Mouse (Mus musculus) T-helper 2 cell (primary cell): Measurements from ENCODE around the gene Eif4b.

Experiments
- in situ Hi-C: fragments of 300-600 bp; cut with MboI, MseI; formaldehyde crosslinking; loops from one replicate; pipeline ENCODE4 v1.15.1; 2025; ENCODE audit warnings: high pct_unique_total_duplicates

The Eif4b gene

DNA sequence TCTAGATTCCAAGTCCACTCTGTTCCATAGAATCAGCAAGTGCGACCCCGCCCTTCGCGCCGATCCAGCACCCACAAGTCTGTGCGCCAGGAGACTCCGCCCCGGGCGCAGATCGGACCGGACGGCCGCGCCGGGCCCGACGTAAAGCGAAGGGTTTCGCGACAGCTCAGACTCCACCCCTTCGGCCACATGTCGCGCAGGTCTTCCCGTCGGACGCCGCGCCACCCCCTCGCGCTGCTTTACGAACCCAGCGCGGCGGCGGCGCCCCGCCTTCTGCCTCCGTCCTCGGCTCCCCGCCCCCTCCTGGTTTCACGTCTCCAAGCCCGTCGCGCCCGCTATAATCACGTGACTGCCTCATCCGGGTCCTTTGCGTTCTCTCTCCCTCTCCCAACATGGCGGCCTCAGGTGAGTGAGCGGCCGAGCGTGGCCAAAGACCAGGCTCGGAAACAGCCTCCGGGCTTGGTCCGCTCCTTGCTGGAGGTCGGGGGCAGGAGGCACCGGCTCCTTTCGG, at the start of gene Eif4b:
Gene Eif4b (plus strand): TSS at position 215 of the 511 bp plus-strand sequence.
- in situ Hi-C loops, result no loop called here

DNA sequence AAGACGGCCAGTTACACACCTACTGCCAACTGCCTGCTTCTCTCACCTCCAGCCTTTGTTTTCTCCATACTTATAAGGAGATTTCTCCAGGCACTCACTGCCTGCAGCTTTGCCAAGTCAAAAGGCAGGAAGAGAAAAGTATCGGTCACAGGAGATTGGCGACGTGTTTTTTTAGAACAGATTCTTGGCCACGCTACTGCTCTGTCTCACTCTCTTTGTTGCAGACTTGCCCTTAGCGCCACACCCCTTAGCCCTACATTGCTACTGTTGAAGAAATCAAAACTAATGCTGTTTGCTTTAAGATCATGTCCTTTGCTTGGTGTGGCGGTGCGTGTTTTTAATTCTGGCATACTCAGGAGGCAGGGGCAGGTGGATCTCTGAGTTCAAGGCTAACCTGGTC, 49.7 kb upstream of the Eif4b start:
- in situ Hi-C loops, result no loop called here

DNA sequence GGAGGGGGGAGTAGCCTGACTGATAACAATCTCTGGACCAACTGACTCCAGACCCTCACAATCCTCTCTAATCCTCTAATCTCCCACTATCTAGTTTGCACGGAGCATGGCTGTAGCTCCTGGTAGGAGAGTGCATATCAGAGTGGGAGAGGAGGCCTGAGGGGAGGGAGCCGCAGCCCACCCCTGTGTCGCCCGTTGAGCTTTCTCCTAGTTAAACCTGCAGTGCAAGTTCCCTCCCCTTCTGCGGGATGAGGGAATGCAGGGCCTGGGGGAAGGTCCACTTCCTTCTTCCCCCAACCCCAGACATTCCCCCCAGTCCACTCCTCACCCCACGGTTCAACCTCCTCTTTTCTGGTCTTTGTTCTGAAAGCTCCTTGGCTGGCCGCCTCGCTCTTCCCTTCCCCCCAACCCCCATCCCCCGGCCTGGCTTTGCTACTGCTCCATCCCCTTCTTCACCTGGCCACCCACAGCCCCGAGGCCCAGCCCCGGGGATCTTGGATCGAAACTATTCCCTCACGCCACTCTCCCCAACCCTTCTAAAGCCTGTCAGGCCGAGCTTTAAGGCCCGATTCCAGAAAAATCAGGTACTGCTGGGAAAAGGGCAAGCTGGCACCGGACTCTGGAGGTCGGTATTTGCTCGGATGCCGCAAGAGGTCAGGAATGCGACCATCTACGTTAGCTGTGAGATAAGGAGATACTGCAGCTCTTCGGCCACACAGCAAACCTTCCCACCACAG, 48.3 kb upstream of the Eif4b start:
- in situ Hi-C loops, result no loop called here

DNA sequence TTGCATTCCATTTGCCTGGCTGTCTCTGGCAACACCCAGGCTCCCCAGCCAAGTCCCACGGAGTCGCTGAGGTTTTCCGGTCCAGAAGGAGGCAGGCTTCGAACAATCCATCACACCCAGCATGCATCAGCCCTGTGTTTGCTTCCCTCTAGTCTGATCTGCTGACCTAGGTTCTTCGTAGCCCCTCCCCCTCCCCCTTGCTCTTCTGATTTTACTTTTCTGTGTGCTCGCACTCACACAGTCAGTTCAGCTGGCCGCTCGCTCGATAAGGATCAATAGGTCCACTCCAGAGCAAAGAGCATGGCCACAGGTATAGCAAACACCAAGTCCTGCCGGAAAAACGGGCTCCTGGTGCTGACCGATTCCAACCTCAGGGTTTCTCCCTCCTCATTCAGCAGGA, 47.1 kb upstream of the Eif4b start:
- in situ Hi-C loops, result no loop called here

DNA sequence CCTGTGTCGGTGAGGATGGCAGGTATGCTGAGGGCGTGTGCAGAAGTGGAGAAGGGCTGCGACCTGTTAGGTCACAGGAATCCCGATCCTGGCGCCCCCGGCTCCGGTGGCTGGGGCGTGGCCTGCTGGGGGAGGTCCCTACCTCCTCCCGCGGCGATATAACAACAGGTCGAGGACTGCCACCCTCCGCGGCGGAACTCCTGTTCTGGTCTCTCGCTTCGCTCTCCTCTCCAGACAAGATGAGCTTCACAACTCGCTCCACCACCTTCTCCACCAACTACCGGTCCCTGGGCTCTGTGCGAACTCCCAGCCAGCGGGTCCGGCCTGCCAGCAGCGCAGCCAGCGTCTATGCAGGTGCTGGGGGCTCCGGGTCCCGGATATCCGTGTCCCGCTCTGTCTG, 45.5 kb upstream of the Eif4b start, which contains the start of gene Krt18:
Gene Krt18 (plus strand): TSS at position 141 of the 400 bp plus-strand sequence.
- in situ Hi-C loops, result no loop called here

DNA sequence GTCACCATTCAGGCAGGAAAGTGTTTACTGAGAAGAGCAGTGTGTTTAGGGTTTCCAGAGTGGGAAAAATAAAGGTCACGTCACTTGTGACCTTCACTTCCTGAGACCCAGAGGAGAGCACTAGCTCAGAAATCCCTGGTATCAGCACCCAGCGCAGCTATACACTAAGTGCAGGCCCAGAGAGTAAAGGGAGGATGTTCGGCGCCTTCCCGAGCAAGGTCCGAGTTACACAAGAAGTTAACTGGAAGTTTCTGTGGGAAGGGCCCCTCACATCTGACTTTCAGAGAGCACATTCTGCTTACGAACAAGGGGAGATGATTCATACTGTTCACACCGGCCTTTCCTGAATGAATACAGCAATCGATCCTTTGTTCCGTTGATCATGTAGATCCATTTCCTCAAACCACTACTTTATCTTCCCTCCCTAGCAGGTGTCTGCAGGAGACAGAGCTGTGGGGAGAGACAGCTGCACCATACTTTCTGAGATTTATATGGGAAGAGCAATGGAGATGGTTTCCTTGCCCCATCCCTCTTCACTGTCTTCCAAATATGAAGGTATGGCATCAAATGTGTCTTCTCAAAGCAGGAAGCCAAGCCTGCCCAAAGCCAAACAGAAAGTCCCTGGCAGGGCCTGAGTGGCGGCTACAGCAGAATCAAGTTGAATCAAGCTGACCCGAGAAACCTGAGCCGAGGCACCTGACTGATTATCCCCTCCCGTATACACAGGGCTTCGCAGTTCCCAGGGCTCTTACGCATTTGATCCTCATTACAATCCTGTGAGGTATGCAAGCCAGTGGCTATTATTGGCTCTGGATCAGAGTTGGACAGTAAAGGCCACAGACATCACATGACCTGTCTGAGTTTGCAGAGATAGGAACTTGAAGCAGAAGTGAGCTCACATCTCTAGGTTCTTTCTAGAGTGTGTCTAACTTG, 39.2 kb upstream of the Eif4b start:
- in situ Hi-C loops, result no loop called here

DNA sequence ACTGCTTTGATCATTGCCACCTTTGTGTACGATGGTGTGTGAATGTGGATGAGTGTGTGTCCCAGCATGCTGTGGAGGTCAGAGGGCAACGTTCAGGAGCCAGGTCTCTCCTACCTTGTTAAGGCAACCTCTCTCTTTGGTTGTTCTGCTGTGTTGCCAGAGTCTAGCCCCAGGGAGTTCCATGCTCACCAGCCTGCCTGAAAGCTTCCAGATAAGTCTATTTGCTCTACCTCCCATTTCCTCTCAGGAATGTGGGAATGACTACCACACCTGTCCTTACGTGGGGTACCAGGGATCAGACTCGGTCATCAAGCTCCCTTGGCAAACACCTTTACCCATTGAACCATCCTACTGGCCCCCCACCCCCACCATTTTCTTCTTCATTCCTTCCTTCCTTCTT, 33.3 kb upstream of the Eif4b start:
- in situ Hi-C loops, result no loop called here

DNA sequence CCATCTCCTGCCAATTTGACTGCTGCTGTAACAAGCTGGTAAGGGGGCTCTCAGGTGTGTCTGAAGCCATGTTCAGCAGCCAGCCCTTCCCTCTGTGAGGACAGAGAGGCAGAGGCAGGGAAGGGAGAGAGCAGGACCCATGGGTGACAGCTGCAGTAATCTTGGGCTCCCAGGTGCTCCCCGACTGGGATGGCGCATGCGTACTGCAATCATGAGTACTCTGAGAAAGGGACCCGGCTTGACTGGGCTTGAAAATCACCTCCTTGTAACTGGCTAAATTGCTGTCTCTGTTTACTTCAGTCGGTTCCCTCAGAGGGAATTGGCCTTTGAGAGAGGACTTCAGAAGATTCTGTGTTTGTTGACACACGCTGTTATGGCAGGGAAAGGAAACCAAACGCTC, 31.6 kb upstream of the Eif4b start:
- in situ Hi-C loops, result no loop called here

DNA sequence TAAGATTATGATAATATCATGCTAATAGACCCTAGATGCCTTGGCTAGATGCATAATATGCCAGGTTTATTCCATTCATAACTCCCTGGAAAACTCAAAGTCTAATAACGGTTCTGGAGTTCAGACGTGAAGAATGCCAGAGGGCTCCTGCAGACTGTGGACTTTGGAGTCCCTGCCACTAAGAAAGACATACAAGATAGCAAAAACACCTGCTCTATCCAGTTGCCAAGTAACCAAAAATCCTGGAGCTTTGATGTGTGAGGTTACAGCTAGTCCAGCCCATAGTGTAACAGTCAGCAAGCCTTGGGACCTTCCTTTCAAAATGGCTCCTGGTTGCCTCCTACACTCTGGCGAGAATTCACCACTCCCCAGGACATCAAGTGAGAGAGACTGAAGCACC, 28.8 kb upstream of the Eif4b start:
- in situ Hi-C loops, result no loop called here

DNA sequence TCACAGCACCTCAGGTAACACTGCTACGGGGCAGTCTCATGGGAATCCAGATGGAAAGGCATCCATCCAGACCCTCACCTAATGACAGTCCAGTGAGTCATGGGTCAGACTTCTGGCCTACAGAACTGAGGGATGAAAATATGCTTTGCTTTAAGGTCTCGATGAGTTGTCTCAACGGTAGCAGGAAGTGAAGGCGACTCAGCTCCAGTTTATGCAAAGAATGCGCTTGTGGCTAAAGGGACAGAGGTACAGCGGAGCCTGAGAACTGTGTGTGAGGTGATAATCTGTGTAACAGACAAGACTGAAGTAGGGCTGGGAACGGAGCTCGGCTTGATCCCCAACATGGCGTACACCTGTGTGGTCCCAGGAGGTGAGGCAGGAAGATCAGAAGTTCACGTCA, 27.9 kb upstream of the Eif4b start:
- in situ Hi-C loops, result no loop called here

DNA sequence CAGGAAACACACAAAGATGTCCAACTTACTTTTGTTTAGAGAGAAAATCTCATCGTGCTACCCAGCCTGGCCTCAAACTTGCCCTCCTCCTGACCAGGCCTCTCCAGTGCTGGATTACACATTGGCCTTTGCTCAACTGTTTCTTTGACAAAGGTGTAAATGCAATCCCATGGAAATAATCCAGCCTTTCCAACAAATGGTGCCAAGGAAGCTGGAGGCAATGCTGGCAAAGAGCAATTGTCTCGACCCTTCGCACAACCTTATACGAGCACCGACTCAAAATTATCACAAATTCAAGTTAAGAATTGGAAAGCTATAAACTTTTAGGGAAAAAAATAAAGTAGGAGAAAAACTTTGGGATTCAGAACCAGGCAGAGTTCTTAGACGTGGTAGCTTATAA, 25.6 kb upstream of the Eif4b start:
- in situ Hi-C loops, result no loop called here

DNA sequence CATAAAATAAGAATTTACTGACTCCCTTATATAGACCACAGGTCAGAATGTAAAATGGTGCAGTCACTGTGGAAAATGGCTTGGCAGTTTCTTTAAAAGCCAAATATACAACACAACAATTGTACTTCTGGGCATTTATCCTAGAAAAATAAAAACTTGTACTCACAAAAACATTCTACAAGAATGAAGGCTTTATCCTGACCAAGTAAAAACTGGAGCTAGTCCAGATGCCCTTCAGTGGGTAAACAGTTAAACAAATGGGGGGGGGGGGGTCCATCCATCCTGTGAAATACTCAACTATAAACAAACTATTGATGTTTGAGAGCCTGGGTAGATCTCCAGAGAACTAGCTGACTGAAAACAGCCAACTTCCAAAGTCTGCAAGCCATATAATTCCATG, 23.7 kb upstream of the Eif4b start:
- in situ Hi-C loops, result no loop called here

DNA sequence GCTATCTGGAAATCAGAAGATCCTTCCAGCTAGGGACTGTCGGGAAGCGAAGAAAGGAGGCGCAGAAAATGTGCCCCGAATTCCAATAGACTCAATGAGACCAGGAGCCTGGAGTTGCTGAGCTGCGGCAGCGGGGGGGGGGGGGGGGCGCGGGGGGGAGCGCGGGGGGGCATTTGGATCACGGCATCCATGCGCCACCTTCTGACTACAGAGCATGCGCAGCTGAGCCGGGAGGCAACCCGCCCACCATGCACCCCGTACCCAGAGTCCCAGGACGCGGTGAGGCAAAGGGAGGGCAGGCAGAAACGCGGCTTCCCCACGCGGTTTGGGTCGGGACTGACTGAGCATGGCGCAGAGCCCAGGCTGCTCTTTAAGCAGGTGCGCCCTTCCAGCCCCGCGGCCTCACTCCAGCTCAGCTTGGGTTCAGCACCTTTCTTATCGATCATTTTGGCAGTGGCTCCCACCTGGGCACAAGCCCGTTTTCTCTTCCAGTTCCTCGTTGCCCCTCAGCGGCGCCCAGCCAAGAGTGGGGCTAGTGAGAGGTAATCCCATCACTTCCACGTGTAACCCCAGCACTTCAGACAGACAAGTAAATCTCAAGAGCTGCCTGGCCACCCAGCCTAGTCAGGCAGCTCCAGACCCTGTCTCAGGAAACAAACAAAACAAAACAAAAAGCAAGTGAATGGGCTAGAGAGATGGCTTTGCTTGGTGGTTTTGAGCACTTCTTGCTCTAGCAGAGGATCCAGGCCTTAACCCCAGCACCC, 21.5 kb upstream of the Eif4b start:
- in situ Hi-C loops, result no loop called here

DNA sequence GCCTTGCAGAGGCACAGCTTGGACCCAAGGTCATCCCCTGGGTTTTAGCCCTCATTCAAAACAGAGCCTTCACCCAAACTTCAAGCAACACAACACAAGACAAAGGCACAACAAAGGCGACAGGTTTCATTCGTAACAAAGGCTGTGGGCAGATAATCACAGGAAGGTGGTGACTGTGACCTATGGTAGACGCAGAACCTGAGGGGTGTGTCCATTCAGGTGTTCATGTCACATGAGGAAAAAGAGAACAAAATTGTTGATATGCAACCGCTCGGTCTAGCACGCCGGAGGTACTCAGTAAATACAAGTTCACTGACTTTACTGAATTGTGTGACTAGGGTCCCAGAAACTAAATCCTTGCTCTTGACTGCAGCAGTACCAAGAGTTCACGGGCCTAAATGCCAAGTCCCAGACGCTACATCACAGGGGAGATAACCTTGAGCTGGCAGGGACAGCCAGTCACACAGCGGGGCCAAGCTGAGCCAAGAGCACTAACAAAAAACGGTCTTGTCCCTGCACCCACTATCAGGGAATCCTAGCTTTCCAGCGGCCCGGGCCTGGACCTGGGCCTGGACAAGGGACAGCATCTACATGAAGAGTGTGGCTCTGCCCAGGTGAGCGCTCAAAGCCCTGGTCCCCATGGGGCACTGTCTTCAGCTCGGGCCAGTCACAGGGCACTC, 16.9 kb upstream of the Eif4b start:
- in situ Hi-C loops, result no loop called here

DNA sequence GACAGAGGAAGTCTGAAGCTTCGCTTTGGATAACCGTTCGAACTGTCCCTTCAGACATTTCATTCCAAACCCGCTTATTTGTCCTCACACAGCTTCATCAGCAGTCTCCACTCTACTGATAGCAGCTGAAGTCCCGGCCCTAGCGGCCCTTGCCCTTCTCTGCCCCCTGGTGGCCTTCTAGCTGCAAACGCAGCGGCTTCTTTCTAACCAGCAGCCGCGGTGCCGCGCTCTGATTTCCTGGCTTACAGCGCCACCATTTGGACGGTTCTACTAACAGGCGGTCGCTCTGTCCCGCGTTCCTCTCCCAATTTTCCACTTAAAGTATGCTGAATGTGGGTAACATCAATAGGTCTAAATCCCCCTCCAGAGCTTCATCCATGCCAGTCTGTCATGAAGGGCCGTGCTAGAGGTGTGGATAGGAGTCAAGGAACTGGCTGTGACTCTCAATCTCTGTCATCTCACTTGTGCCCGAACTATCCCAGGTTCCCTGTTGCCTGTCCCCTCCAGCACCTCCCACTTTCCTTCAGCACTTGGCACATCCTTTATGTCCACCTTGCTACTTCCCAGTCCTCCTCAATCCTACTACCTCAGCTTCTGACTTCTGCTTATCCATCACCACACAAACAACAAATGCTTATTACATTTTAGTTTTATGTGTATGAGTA, 7.8 kb upstream of the Eif4b start:
- in situ Hi-C loops, result loop anchor here (10.0 kb wide), 1 partner anchor 191 kb away; no protein-coding TSS in a partner anchor

DNA sequence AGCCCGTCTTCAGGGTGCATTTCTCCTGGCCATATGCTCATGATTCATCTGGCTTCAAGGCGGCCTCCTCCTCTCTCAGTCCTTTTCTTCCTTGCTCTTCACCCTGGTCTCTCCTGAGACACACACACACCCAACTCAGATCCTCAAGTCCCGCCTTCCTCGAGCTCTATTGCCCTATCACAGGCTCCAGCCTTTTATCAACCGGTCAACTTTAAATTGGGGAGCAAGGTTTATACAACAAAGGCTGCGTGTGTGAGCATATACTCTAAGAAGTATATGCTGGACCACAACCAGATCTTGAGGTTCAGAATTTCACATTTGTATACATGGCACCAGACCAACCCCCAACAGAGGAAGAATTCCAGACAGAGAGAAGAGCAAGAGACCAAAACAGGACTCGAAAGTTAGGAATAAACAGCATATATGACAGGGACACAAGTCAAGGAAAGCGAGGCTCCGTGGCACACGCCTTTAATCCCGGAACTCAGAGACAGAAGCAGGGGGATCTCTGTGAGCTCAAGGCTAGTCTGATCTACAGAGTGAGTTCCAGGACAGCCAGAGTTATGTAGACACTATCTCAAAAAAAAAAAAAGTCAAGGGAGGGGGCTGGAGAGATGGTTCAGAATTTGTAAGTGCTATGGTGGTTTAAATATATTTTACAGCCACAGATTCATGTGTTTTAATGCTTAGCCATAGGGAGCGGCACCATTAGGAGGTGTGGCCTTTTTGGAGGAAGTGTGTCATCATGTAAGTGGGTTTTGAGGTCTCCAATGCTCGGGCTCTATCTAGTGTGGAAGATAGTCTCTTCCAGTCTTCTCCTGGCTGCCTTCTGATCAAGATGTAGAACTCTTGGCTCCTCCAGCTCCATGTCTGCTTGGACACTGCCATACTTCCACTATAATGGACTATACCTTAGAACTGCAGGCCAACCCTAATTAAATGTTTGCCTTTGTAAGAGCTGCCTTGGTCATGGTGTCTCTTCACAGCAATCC, 2.8 kb upstream of the Eif4b start:
- in situ Hi-C loops, result no loop called here

DNA sequence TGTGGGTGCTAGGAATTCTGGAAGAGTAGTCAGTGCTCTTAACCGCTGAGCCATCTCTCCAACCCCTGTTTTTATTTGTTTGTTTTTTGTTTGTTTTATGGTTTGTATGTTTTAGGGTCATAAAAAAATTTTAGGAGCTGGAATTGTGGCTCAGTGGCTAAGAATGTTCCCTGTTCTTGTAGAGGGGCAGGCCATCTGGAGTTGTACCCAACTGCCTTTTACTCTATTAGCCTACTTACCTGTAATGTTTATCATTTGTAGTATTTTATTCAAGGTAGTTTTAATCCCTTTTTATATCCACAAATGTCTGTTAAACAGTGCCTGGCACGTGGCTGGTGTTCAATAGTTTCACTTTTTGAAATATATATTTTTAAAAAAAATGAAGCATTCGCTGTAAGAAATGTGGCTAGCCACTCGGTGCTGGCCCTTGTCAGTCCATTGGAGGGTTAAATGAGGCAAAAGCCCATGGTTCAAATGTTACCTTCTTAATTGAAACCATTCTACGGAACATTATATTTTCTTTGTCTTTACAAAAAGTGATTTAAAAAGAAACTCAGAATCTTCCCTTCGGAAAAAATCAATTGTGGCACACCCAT, 512 bp upstream of the Eif4b start:
- in situ Hi-C loops, result no loop called here

DNA sequence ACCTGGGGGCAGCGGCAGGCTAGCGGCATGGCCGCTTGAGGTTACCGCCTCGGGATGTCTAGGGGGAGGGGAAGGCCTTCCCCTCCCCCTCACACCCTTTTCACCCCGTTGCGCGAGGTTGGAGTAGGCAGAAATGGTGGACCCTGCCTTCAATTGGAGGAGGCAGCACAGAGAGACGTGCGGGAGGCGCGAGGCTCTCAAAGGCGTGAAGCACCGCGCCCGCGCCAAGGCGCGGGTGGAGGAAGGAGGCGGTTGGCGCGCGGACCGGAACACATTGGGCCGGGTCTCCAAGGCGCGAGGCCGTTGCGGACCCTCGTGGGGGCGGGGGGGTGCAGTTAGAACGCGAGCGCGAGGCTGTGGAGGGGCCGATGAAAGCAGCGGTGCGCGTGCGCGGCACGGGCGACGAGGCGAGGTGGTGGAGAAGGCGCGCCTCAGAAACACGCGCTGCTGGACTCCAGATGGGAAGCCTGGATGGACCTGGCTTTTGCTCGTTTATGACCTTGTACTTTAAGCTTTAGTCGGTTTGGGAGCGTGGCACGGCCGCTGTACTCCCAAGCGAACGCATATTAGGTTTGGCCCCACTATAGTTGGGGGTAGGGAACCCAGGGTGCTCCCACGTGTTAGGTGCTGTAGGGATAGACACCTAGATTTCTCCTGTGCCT, 628 bp downstream of the Eif4b start:
- in situ Hi-C loops, result no loop called here
